Mouse (Mus musculus): ENCODE results near the gene Rps15.

GRCm38 (mm10) chr10:80321014-80321669 is 28.9 kb downstream of the Rps15 start:
- TF ChIP-seq EP300 (IDR thresholded peaks at IDR 0.05; ENCODE audit: low read length) (no peak), RCOR1 (conservative IDR thresholded peaks at IDR 0.05; ENCODE audit: low read depth, low read length) (no peak)
